Mouse (Mus musculus) retina, postnatal 1 day (tissue): ENCODE results near the gene Zpbp2.

Experiments
- DNase-seq: peaks from one replicate; pipeline ENCODE4 v3.0.0-alpha.2; 2012

Gene Zpbp2

GRCm38 (mm10) chr11:98550975-98551828 lies at the start of gene Zpbp2:
Gene Zpbp2 (plus strand): TSS chr11:98551097.
- peak; percentile 94 for DNase-seq

- DNase-seq, result no peak
These were observed 46.0 kb upstream of the Zpbp2 start for GRCm38 (mm10) chr11:98504926-98505325.

DNA sequence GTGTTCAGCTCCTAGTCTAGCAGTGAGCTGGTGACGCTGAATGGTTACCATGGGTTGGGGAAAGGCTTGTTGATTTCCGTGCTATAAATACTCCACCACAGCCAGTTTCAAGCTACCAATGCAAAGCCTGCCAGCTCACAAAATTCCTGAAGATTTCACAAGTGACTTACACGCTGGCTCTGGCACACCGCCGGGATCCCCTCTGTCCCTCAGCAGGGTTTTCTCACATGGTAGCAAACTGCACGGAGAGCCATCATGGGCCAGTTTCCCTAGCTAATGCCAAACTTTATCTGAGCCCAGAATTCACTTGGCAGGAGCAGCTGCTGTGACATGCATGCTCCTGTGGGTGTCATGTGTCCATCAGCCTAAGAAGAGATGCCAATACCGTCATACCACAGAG lies 41.5 kb upstream of the Zpbp2 start:
- no peak for DNase-seq

DNA sequence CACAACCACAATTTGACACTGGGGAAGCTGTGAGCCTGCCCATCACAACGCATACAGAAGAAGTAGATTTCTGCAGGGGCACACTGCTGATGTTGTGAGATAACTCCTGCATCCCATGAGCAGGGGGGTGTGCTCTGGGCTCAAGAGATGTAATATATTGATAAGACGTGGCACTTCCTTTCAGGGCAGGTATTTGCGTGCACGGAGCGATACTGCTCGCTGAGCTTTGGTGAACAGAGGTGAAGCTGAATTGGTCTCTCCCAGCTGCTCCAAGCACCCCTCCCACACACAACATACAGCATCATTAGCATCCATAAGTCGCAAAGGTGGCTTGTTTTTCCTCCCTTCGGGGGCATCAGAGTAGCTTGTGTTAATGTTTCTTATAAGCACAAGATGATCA lies 40.8 kb upstream of the Zpbp2 start:
- DNase-seq, result no peak

DNA sequence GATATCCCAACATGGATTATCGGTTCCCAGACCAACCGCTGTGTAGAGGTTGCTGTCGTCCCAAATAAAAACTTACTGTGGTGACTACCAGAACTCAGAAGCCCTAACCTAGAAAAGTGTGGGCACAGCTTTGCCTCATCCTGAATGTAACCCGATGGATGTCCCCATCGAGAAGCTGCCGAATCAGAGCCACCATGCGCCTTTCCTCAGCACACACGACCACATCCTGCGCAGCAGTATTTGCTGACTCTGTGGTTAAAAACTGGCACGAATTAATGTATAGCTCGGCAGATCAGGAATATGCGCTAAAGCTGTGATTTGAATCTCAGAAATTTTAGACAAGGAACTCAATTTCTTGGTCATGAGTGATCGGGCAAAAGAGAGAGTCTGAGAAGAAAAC lies 38.0 kb upstream of the Zpbp2 start:
- no peak for DNase-seq

GRCm38 (mm10) chr11:98513356-98513936 lies 37.5 kb upstream of the Zpbp2 start:
- no peak for DNase-seq

DNA sequence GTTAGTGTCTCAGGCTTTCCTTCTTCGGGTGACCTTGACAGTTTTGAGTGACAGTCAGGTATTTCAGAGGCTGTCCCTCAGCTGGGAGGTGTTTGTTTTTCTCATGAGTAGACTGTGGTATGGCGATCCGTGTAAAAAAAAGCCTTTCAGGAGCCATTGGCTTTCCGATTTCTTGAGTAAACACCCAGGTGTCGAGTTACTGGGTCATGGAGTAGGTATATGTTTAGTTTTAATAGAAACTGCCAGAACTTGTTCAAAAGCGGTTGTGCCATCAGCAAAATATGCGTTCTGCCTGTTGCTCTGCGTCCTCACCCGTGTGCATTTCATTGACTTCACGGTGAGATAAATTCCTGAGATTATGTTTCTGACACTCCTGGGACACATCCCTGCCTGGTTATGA lies 30.4 kb upstream of the Zpbp2 start:
- no peak for DNase-seq

DNA sequence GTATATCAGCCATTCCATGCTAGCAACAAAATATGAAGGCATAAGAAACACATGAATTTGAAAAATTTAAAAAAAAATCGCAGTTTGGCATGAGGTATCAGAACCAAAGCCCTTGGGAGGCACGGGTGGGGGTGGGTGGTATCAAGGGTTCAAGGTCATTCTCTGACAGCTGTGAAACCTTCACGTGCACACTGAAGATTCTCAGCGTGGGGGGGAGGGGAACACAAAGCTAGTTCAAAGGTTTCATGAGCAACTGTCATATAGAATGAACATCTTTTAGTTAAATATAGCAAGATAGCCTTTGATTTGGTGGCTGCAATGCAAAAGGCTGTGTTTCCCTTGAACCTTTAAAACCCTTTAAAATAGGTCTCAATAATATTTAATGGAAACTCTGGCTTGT lies 25.8 kb upstream of the Zpbp2 start:
- peak; percentile 13 for DNase-seq

DNA sequence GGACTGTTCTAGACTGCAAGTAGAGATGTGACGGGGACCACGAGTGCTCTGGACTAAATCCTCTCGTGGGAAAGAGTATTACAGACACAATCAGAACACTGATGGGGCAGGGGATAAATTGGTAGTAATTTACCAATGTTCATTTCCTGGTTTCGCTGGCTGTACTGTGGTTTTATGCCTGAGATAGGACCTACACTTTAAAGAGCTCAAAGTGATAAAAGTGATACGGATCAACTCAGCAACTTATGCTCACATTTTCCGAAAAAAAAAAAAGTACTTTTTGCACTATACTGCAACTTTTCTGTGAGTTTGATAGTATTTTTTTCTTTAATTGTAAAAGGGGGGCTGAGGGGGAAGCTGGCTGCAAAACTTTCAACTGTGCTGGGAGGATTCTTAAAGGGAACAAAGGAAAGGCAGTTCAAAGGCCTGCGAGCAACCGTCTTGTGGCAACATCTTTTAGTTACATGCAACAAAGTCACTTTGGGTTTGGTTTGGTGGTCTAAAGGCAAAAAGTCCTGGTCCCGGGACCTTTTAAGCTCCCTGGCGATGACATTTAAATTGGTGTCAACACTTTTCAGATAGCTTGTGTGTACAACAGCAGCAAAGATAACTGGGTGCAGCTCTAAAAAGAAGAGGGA lies 24.0 kb upstream of the Zpbp2 start:
- DNase-seq, result no peak

- no peak for DNase-seq
These were observed 13.3 kb upstream of the Zpbp2 start for GRCm38 (mm10) chr11:98537480-98538034.

DNA sequence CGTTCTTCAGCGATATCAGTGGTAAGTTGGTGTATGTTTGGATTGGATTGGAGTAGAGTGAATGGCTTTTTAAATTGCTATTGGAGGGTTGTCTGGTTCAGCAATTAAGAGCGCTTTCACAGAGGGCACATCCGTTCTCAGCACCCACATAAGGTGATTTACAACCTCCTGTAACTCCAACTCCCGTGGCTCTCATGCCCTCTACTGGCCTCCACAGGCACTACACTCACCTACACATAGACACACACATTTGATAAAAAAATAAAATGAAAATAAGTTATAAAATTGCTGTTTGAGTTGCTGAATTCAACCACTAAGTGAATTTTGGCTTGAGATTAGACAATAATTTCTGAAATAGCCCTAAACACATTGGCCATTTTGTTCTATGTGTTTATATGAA lies 10.6 kb upstream of the Zpbp2 start:
- DNase-seq, result no peak

DNA sequence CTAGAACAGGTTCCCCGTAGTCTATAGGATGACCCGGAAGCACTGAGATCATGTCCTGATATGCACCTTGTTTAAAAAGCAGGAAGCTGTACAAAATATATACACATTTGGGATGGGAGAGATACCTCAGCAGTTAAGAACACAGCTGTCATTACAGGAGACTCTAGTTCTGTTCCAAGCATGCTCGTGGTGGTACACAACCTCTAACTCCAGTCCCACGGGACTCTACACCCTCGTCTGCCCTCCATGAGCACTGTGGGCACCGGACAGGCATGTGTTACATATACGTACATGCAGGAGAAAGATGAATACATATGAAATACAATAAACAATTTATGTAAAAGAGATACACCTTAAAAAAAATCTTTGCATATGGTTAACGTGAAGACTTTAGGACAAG lies 8.3 kb upstream of the Zpbp2 start:
- DNase-seq, result no peak

GRCm38 (mm10) chr11:98543414-98543813 lies 7.5 kb upstream of the Zpbp2 start:
- no peak for DNase-seq

DNA sequence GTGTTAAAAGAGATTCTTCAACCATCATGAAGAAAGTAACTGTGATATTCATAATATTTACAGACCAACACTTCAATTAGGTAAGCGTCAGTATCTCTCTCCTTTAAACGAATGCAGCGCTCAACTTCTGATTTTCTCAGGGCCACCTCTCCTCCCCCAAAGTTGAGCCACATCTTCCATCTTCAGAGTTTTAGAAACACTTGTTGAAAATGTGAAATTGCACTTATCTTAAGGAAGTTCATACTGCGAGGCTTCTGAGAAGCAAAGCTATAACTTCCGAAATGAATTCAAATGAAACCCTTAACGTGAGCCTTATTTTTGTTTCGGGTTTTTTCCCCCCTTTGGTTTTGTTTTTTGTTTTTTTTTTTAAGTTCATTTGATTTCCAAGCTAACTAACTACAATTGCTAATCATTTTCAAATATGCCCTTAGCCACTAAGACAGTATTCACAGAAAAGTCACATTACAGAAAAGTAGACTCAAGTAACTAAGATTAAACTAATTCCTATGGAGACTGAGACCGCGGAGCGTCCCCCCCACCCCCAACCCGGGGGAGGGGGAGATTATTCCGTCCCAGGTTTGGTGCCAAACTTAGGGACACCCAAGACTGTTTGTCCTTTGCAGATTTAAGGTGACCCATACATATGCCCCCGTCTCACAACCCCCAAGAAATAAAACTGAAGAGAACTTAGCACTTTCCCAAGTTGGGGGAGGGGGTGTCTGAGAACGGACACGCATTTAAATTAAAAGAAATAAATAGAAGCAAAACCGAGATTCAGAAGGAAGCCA lies 5.8 kb upstream of the Zpbp2 start:
- DNase-seq, result no peak

GRCm38 (mm10) chr11:98545711-98546231 lies 5.1 kb upstream of the Zpbp2 start, which contains the start of gene Ikzf3:
Gene Ikzf3 (minus strand): TSS chr11:98546031.
- DNase-seq, result peak; percentile 77

DNA sequence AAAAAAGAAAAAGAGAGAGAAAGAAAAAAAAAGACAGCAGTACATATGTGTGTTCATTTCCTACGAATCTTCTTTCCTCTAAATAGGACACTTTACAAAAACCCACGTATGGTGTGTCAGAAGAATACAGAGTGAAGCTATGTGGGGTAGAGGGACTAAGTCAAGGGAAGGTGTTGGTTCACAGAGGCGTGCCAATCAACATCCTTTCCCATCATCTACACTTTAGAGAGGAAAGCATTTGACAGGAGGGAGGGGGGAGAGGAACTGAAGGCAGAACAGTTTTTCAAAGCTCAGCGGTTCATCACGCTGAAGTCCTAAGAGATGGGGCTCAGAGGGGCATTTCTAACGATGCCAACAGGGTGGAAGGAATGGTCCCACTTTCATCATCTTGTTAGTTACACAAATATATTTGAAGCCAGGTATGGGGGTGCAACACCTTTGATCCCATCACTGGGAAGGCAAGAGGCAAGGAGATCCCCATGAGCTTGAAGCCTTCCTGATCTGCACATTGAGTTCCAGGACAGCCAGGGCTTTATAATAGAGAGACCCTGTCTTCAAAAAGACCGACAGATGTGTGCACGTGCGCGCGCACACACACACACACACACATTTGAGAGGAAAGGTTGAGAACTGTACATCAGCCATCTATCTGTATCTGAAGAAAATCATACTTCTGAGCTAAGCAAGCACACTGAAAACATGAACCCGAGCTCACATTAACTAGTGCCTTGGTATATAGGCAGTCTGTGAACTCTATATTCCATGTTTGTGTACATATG lies 4.2 kb upstream of the Zpbp2 start:
- DNase-seq, result no peak

DNA sequence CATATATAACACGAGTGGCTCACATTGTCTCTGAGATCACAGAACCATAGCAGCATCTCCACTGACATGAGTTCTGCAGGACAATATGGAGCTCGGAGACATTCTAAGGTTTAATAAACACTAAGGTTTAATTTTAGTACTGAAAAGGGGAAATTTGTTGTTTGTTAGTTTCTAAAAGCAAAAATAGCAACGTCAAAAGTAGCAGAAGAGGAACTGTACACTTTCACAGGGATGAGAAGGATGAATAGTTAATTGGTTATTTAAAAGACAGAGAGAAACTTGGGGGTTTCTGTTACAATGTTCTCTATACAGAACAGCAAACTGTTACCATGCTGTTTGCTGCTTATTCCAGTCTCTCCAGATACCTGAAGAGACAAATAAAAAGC lies 3.6 kb upstream of the Zpbp2 start:
- no peak for DNase-seq

- no peak for DNase-seq
These were observed 1.5 kb upstream of the Zpbp2 start for GRCm38 (mm10) chr11:98549363-98549762.

GRCm38 (mm10) chr11:98550311-98550974 lies 454 bp upstream of the Zpbp2 start:
- DNase-seq, result no peak

DNA sequence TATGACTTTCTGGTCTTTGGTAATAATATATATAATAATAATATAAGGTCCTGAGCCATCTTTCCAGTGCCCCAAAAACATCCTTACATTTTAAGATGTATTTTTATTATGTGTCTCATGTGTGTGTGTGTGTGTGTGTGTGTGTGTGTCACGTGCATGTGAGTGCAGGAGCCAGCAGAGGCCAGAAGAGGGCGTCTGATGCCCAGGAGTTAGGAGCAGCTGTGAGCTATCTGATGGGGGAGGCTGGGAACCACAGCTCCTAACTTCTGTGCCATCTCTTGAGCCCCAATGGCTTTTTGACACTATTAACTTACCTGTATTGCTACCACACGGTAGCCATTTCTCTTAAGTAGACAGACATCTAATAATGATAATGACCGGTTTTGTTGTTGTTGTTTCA lies 3.1 kb downstream of the Zpbp2 start:
- DNase-seq, result no peak

DNA sequence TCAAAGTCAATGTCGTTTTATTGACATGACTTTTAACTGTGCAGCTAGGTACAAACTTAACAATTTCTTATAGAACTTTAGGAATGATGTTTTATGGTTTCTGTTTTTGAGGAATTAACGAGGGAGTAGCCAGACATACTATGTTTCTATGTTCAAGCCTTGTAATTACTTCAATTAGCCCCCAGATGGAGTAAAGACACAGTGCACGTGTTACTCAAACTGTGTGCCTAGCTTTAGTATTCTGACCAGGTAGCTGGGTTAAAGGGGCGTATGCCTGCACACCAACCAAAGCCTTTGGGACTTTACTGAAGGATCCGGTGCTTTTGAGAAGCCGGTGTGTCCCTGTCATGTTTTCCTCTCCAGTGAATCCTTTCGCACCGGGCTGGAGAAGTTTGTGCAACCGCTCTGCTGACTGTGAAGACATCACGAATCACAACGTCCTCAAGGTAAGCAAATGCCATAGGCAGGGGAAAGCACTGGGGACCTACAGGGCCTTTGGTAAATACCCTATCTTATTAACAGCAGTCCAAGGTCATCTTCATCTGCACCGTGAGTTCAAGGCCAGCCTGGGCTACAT lies 4.3 kb downstream of the Zpbp2 start:
- no peak for DNase-seq
